Mouse (Mus musculus): ENCODE data around the gene Zfp212.

Zfp212 gene

DNA sequence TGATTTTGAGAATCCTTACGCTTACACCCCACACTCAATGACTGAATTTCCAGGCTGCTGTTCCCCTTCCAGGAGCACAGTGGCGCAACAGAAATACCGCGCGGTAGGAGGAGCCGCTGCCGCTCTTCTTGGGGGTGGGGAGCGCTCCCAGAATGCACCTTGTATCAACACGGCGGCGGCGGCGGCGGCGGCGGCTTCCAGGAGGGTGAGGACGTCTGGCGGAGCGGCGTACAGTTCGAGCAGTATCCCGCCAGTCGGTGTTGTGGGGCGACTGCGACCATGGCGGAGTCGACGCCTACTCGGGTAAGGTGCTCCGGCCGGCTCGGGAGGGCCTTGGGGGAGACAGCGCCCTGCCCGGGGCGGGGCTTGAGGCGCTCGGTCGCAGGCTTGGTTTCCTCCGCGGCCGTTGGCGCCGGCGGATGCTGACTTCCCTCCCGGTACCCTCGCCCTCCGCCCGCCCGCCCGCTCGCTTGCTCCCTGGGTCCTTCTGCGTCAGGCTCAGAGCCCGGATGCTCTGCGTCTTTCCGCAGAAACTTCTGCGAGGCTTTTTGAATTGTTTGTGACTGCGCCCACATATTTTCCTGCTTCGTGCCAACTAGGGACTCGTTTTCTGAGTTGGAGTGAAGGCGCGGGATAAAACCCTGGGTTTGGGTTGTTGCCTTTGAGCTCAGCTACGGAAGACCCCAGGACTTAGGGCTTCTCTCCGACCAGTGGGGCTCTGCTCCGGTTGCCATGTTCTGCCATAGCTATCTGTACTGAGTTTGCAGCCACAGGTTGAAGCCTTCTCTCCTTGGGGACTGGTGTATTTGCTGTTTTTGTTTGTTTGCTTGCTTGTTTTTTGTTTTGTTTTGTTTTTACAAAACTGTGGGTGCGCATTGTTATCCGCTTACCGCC is at the start of gene Zfp212:
Zfp212 (plus strand) TSS at position 30 of the 894 bp plus-strand sequence.
- peak; percentile 82 to 84 for DNase-seq (ENCODE audit: low spot score in 2 of 2)

GRCm38 (mm10) chr6:47872266-47872665 is 48.0 kb upstream of the Zfp212 start:
- DNase-seq (ENCODE audit: low spot score in 2 of 2), result no peak

GRCm38 (mm10) chr6:47877058-47877457 is 43.2 kb upstream of the Zfp212 start, which contains the start of gene Zfp282:
Gene Zfp282, plus strand, starts transcription at chr6:47877204.
- DNase-seq (ENCODE audit: low spot score in 2 of 2), result no peak

- DNase-seq (ENCODE audit: low spot score in 2 of 2), result peak; percentile 91
Observed at GRCm38 (mm10) chr6:47877461-47878132, 42.7 kb upstream of the Zfp212 start.

DNA sequence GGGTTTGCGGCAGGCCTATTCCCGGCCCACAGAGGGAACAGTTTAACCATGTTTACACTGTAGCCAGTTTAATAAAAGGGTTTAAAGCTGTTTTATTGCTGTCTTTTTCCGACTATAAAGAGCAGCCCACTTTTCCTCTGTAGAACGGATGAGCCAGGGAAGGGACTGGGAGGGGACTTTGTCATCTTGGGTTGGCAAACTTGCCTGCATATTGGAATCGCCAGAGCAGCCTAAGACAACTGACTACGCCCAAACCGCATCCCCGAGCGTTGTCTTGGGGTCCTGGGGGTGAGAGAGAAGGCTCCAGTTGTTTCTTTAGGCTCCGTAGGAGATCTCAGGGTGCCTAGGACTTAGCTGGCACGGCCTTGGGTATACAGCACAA is 42.2 kb upstream of the Zfp212 start:
- DNase-seq (ENCODE audit: low spot score in 2 of 2), result no peak

DNA sequence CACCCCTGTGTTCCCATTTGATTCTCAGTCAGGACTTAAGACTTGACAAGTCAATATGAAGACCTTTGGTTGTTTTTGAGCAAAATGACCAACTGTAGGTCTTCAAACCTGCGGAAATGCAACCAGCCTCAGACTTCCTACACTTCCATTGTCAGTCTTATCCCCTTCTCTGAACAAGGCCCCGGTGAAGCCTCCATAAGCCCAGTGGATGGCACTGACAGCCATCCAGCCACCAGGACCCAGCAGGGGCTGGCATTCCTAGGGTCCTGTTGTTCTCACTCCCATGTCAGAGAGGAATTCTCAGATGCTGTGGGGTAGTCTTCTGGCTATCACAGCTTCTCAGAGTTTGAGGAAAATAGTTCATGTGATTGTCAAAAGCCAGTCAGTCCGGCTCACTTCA is 41.7 kb upstream of the Zfp212 start:
- DNase-seq (ENCODE audit: low spot score in 2 of 2), result no peak

- no peak for DNase-seq (ENCODE audit: low spot score in 2 of 2)
Observed at GRCm38 (mm10) chr6:47879049-47879716, 41.1 kb upstream of the Zfp212 start.

DNA sequence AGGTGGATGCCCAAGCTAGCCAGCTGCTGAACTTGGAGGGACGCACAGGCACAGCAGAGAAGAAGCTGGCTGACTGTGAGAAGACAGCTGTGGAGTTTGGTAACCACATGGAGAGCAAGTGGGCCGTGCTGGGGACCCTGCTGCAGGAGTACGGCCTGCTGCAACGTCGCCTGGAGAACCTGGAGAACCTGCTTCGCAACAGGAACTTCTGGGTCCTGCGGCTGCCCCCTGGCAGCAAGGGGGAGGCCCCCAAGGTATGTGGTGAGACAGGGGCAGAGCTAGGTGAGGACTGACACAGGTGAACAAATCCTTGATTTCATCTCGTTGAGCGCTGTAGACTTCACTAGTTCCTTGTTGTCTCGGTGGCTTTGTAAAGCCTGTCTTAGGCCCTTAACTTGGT is 40.1 kb upstream of the Zfp212 start:
- DNase-seq (ENCODE audit: low spot score in 2 of 2), result peak in 1 of 2 experiments; percentile 45

DNA sequence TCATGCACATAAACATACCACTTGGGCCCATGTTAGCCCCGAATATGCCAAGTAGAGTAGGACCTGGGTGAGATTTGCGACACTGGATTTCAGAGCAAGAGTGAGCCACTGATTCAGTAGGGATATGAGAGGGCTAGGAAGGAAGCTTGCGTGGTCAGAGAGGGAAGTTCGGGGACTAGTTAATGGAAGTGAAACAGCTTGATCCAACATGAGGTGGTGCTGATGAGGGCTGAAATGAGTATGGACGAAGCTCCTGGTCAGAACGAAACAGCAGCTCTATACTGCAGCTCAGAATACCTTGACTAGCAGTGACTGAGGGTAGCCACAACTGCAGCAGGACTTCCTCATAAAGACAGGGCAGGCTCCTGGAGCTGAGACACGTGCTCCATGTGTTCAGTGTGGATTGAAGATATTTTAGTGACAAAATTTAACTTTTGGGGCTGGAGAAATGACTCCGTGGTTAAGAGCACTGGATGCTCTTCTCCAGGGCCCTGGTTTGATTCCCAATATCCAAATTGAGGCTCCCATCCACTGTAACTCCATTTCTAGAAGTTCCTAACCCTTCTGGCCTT is 31.4 kb upstream of the Zfp212 start:
- DNase-seq (ENCODE audit: low spot score in 2 of 2), result no peak

DNA sequence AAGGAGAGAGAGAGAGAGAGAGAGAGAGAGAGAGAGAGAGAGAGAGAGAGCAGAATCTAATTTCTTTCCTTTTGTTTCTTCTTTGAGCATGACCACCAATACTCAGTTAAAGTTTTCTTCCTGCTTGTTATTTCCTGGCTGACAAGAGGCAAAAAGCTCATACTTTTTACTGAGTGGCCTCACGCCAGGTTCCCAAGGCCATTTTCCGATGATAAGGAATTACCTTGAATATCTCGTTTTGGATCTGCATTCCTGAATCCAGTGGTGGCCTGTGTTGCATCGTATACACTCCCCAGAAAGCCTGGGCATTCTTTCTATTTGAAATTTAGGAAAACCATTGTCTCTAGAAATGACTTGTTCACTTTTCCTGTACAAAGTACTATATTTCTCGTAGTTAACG is 20.9 kb upstream of the Zfp212 start:
- DNase-seq (ENCODE audit: low spot score in 2 of 2), result no peak

DNA sequence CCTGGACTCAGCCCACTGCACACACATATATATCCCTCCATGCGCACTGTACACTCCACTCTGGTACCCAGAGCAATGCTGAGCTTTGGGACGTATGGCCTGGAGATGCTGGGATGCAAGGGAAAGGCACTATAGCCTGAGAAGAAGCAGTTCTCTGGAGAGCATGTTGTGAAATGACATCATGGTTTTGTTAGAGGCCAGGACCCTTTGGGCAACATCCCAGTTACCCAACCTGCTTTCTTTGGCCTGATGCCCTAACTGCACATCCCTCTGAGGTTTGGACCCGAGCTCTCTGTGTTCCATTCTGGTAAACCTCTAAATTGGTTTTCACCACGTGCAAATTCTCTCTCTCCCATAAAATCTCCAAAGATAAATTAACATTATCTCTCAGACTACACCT is 16.7 kb upstream of the Zfp212 start:
- DNase-seq (ENCODE audit: low spot score in 2 of 2), result no peak

- no peak for DNase-seq (ENCODE audit: low spot score in 2 of 2)
Observed at GRCm38 (mm10) chr6:47904361-47904760, 15.9 kb upstream of the Zfp212 start.

- DNase-seq (ENCODE audit: low spot score in 2 of 2), result no peak
Observed at GRCm38 (mm10) chr6:47904917-47905695, 15.2 kb upstream of the Zfp212 start.

- no peak for DNase-seq (ENCODE audit: low spot score in 2 of 2)
Observed at GRCm38 (mm10) chr6:47906326-47906725, 13.9 kb upstream of the Zfp212 start.

- DNase-seq (ENCODE audit: low spot score in 2 of 2), result no peak
Observed at GRCm38 (mm10) chr6:47909007-47909406, 11.3 kb upstream of the Zfp212 start.

DNA sequence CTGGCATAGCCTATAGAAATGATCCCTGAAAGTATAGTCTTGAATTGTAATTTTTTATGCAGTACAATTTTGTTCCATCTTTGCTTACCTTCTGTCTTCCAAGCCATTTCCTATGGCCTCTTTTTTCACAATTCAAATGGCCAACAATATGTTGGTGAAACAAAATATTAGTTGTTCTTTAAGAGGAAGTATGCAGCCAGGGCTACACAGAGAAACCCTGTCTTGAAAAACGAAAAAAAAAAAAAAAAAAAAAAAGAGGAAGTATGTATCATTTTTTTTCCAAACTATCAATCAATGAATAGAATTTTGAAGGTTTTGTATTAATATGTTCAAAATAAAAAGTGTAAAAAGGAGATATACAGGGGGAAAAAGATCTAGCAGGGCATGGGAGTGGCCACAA is 8.6 kb upstream of the Zfp212 start:
- no peak for DNase-seq (ENCODE audit: low spot score in 2 of 2)

DNA sequence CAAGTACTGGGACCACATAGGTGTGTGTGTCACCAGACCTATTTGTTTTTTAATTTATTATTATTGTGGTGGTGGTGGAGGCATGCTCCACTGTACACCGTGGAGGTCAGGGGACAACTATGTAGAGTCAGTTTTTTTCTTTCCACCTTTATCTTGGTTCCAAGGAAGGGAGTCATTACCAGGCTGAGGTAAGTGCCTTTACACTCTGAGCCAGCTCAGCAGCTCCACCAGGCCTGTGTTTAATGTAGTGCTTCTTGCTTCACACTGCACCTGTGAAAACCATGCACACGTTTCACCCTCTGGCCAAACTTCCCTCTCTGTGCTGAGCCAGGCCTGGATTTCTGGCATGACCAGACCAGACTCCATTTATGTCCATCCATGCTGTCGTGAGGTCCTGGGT is 7.3 kb upstream of the Zfp212 start:
- DNase-seq (ENCODE audit: low spot score in 2 of 2), result no peak

GRCm38 (mm10) chr6:47917051-47917450 is 3.2 kb upstream of the Zfp212 start:
- no peak for DNase-seq (ENCODE audit: low spot score in 2 of 2)

DNA sequence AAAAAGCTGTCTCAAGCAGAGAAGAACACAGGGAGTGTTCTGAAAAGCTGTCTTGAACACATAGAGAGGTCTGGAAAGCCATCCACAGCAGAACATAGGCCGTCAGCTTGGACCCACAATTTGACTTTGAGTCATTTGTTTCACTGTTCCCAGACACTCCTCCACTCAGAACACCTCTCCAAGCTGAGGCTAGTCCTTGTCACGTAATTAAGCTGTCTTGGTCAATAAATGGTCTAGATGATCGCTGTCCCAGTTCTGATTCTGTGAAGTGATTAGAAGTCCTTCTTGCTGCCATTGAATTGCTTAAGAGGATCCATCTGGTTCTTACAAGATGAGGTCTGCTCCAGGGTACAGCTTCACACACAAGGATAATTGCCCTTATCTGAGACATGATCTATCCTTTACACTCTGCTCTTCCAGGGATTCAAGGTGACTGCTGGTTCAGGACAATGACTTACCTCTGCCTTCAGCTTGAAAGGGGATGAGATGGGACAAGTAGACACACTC is 1.5 kb upstream of the Zfp212 start:
- DNase-seq (ENCODE audit: low spot score in 2 of 2), result no peak

DNA sequence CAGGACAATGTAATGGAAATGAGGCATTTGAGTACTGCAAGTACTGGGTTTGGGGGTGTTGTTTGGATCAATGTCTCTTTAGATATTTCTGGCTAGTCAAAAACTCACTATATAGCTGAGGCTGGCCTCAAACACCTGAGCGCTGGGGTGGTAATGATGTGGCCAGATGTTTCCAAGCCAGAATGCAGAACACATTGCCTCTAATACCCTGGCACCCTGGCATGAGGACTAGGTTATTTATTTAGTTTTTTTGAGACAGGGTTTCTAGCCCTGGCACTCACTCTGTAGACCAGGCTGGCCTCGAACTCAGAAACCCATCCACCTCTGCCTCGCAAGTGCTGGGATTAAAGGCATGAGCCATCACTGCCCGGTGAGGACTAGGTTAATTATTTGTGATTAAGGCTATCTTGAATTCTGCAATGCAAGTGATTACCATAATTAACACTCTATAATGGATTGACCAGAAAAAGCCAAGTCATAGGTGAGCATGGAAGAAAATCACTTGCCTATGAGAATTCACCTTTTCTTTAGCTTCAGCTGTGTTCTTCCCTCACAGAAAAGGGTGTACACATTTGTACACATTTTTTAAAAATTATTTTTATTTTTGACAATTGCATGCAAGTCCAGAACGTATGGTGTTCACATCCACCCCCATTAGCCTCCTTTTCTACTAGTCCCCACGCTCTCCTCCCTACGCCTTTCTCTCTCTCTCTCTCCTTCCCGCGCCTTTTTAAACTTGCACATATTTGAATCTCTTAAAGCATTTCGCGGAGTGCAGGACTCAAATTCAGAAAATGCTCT is 430 bp upstream of the Zfp212 start:
- DNase-seq (ENCODE audit: low spot score in 2 of 2), result no peak

Data from urinary bladder, postnatal 4 days (tissue).